Mouse (Mus musculus) heart, adult 2 months (tissue): ENCODE results near the gene Myzap. TPM values are rescaled to one million over a fixed set of nuclear protein-coding genes. Genes with fewer than 3 reads are reported as not detected.

Experiments
- DNase-seq, 2 experiments: peaks; one replicate each; pipeline ENCODE4 v3.0.0; 2021
- H3K27ac ChIP-seq: fragments of 200-600 bp; 2 replicates; pipeline ENCODE4 v1.8.1; 2022
- H3K27me3 ChIP-seq: fragments of 200-500 bp; 2 replicates; pipeline ENCODE4 v1.6.1; 2012; ENCODE audit warnings: mild to moderate bottlenecking, low read length, inconsistent platforms, mixed read lengths; ENCODE audit not compliant: control insufficient read depth, insufficient read depth
- H3K36me3 ChIP-seq: fragments of 200-500 bp; 2 replicates; pipeline ENCODE4 v1.6.1; 2012; ENCODE audit warnings: low read length, inconsistent platforms; ENCODE audit not compliant: control insufficient read depth, insufficient read depth
- H3K4me1 ChIP-seq: fragments of 200-500 bp; 2 replicates; pipeline ENCODE4 v1.6.1; 2011; ENCODE audit warnings: low read length; ENCODE audit not compliant: control insufficient read depth, insufficient read depth
- H3K4me3 ChIP-seq: fragments of 200-600 bp; 2 replicates; pipeline ENCODE4 v1.8.1; 2022
- H3K79me2 ChIP-seq: fragments of 200-500 bp; replicated peaks from 2 replicates; pipeline ENCODE4 v1.6.1; 2012; ENCODE audit warnings: mild to moderate bottlenecking, inconsistent platforms, low read length, moderate library complexity, mixed read lengths; ENCODE audit not compliant: control insufficient read depth, insufficient read depth
- H3K9ac ChIP-seq: fragments of 200-500 bp; 2 replicates; pipeline ENCODE4 v1.6.1; 2012; ENCODE audit warnings: low read depth, mild to moderate bottlenecking, control low read depth, inconsistent platforms, low read length, mixed read lengths
- CTCF ChIP-seq: fragments of 200-600 bp; IDR thresholded peaks from 2 replicates; pipeline ENCODE4 v1.8.1; 2022; ENCODE audit warnings: antibody characterized with exemption, mild to moderate bottlenecking, moderate library complexity
- EP300 ChIP-seq: fragments of 200-500 bp; IDR thresholded peaks from 2 replicates; pipeline ENCODE4 v1.6.1; 2011; ENCODE audit warnings: low read depth, low read length, control low read depth; ENCODE audit not compliant: insufficient read depth
- POLR2A ChIP-seq: fragments of 200-500 bp; IDR thresholded peaks from 2 replicates; pipeline ENCODE4 v1.6.1; 2011; ENCODE audit warnings: mild to moderate bottlenecking, low read depth, low read length, control low read depth; ENCODE audit not compliant: insufficient read depth
- WGBS: fragments of 180-500 bp; shearing (Covaris S2); methylation state at CpG from one replicate; pipeline ENCODE4 v1.1.7; 2018; 5-methylcytosine and 5-hydroxymethylcytosine counted together
- intact Hi-C: fragments of 180-260 bp; cut with DNase I; formaldehyde crosslinking; loops from one replicate; pipeline ENCODE4 v1.15.1; 2025
- polyA plus RNA-seq: library from polyadenylated mRNA; depleted of rRNA; stranded (reverse); fragments of >200 nt; gene quantifications from 2 replicates; pipeline ENCODE4 v1.2.3, GENCODE M21; 2012
- total RNA-seq, 2 experiments: library from RNA; stranded (reverse); gene quantifications; 2 replicates each; pipeline ENCODE4 v1.2.3; 2021

Myzap gene
- total and polyA plus RNA-seq, 3 experiments = 163 to 430 (median 359) TPM

DNA sequence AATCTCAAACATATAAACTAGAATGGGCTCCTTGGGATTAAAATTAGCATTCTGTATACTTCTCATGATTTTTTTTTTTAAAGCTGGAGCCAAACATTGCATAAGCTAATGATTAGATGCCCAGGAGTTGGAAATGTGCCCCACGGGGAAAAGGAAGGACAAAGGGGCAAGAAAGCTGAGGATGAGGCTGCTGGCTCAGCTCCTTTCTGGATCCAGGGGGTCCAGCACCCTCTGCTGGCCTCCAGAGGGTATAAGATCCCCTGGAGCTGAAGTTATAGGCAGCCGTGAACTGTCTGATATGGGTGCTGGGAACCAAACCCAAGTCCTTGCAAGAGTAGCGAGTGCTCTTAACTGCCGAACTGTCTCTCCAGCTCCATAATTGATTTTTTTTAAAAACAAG lies 76.3 kb downstream of the Myzap start:
- Histone ChIP-seq H3K9ac (no peak overlapping the region), H3K4me3 (no peak overlapping the region), H3K27me3 (no peaks in the 10 kb centered on the region), H3K36me3 (peaks cover 5% of the 10 kb centered on the region; the same call in 1 of the 2 replicates), H3K27ac (no peak overlapping the region), H3K4me1 (no peaks in the 10 kb centered on the region), H3K79me2 (peaks cover 1% of the 10 kb centered on the region; the same call in 1 of the 2 replicates)
- intact Hi-C loops = no loop called here
- TF ChIP-seq POLR2A (no peak), CTCF (peak; percentile 51)
- WGBS = 84% methylated on average over 4 of the region's 4 CpGs
- no peak for DNase-seq

DNA sequence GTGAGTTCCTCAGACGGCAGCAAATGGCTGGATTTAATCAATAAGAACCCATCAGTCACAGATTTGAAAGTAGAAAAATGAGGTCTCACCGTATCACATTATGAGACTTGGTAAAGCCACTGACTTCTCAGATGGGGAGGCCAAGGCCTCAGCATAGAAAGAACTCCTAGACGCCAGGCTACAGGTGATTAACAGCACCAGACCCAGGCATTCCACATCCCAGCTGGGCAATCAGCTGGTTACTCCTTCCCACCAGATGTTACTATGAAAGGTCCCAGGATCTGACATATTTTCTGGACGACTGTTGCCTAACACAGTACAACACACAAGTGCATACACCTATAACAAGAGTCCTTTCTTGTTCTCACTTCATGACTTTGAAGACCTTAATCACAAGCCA lies 78.6 kb downstream of the Myzap start:
- H3K27ac ChIP-seq = no peak overlapping the region
- WGBS = 92% methylated on average over 4 of the region's 4 CpGs
- intact Hi-C loops = no loop called here
- DNase-seq = no peak
- peaks cover 4% of the 10 kb centered on the region; the same call in 1 of the 2 replicates for H3K36me3 ChIP-seq
- H3K4me3 ChIP-seq = no peak overlapping the region
- H3K9ac ChIP-seq = no peak overlapping the region
- no peaks in the 10 kb centered on the region for H3K27me3 ChIP-seq
- H3K4me1 ChIP-seq = no peaks in the 10 kb centered on the region
- TF ChIP-seq CTCF (no peak), POLR2A (no peak), EP300 (no peak)
- no peaks in the 10 kb centered on the region for H3K79me2 ChIP-seq

DNA sequence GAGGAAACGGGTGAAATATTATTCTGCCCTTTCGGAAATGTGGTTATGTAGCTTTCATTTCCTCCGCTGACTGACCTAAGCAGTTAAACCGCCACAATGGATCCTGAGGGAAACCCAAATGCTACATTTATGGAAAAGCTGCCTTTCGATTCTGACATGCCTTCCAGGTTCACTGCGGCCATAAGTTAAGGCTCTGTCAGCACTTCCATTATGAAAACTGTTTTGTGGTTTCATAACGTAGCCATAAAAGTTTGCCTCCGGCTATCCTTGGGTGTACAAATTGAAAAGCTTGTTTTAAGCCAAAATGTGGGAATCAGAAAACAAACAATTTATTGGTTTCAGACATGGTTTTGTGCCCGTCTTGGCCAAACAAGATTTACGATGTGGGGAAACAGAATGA lies 79.3 kb downstream of the Myzap start:
- intact Hi-C loops = no loop called here
- no peak for DNase-seq
- Histone ChIP-seq H3K79me2 (no peaks in the 10 kb centered on the region), H3K4me1 (no peaks in the 10 kb centered on the region), H3K36me3 (peaks cover 2% of the 10 kb centered on the region; the same call in 1 of the 2 replicates), H3K9ac (no peak overlapping the region), H3K27ac (no peak overlapping the region), H3K4me3 (no peak overlapping the region), H3K27me3 (no peaks in the 10 kb centered on the region)
- 85% methylated on average over 10 of the region's 10 CpGs for WGBS
- TF ChIP-seq POLR2A = no peak
- TF ChIP-seq EP300 = no peak

DNA sequence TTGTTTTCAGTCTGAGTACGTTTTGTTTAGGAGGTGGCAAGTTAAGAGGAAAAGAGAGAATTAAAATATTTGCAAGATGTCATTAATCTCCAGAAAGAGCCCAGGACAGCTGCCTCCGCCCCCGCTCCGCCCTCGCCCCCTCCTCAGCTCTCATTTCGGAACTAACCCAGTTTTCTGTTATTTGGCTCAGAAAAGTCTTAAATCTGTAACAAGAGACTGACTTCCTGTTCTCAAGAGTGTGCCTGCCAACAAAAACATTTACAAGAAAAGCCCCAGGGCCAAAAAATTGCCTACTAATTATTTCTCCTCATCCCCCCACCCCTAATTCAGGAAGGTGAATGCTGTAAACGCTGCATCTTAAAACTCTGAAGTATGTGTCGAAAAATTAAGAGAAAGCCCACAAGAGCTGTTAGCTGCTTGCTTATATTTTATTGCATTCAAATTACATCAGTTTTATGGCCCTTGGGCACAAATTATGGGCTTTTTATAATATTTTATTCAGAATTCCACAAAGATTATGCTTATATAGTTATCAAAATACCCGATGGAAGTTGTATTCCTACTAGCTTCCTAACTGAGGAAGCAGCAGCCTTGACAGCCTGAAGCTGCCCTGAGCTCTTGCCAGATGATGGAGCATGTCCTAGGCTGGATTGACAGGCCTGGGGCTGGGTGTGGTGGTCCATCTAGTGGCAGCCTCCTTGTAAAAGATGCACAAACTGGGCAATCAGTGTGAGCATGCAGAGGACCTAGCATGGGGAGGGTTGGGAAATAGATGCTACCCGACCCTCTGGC lies 93.6 kb downstream of the Myzap start:
- no peaks in the 10 kb centered on the region for H3K79me2 ChIP-seq
- no peaks in the 10 kb centered on the region for H3K4me1 ChIP-seq
- TF ChIP-seq POLR2A = no peak
- no peak for TF ChIP-seq EP300
- no peak for TF ChIP-seq CTCF
- peak overlapping the region; percentile 13; the same call in 1 of the 2 replicates for H3K27ac ChIP-seq
- intact Hi-C loops = no loop called here
- no peak for DNase-seq
- H3K4me3 ChIP-seq = no peak overlapping the region
- H3K9ac ChIP-seq = no peak overlapping the region
- H3K27me3 ChIP-seq = no peaks in the 10 kb centered on the region
- WGBS = 40% methylated on average over 10 of the region's 10 CpGs
- no peaks in the 10 kb centered on the region for H3K36me3 ChIP-seq

DNA sequence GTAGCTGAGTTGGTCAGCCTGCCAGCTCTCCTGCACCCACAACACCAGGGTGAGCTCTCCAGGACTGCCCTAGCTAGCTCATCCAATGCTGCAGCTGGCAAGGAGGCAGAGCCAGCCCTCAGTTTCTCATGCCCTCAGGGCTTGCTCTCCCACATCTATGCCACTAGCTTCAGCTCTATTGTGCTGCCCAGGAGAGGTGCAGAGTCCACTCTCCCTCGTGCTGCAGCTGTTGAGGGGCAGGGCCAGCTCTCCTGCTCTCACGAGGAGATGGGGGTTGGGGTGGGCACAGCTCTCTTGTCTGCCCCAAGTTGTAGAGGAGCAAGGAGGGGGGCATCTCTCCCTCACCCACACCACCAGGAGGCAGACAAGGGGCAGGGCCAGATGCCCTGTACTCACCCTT lies 95.5 kb downstream of the Myzap start:
- intact Hi-C loops = no loop called here
- H3K4me1 ChIP-seq = no peaks in the 10 kb centered on the region
- no peak for TF ChIP-seq POLR2A
- no peak for TF ChIP-seq CTCF
- TF ChIP-seq EP300 = no peak

DNA sequence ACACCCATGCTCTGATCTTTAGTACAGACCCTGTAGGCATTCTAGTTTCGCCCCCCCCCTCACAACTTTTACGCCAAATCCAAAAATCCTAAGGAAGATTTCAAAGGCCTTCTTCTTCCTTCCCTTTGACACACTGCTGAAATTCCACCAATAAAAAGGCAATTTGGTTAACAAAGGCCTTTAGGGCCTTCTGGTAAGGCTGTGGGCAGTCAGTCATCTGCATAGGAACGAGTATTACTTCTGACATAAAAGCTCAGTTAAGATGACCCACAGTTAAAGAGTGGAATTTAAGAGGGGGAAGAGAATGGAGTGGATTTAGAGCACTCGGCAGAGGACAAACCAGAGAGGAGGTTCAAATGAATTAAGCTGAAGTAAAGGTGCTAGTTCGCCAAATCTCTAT lies 98.4 kb downstream of the Myzap start:
- no peak overlapping the region for H3K9ac ChIP-seq
- no peak overlapping the region for H3K27ac ChIP-seq
- intact Hi-C loops = no loop called here
- no peaks in the 10 kb centered on the region for H3K4me1 ChIP-seq
- H3K36me3 ChIP-seq = no peaks in the 10 kb centered on the region
- H3K27me3 ChIP-seq = no peaks in the 10 kb centered on the region
- no peak for TF ChIP-seq POLR2A
- no peak for TF ChIP-seq EP300
- TF ChIP-seq CTCF = no peak
- no peaks in the 10 kb centered on the region for H3K79me2 ChIP-seq
- WGBS = 94% methylated on average over 5 of the region's 5 CpGs
- DNase-seq = no peak
- H3K4me3 ChIP-seq = no peak overlapping the region

More for the DNA sequence above, 95.5 kb downstream of the Myzap start:
- H3K4me3 ChIP-seq = no peak overlapping the region
- H3K9ac ChIP-seq = no peak overlapping the region
- H3K27ac ChIP-seq = no peak overlapping the region
- H3K36me3 ChIP-seq = no peaks in the 10 kb centered on the region
- no peaks in the 10 kb centered on the region for H3K79me2 ChIP-seq
- 65% methylated on average over 2 of the region's 2 CpGs for WGBS
- no peak for DNase-seq
- H3K27me3 ChIP-seq = no peaks in the 10 kb centered on the region
